14 mouse cellular contexts compared by ENCODE assay signal in the genomic region with DNA sequence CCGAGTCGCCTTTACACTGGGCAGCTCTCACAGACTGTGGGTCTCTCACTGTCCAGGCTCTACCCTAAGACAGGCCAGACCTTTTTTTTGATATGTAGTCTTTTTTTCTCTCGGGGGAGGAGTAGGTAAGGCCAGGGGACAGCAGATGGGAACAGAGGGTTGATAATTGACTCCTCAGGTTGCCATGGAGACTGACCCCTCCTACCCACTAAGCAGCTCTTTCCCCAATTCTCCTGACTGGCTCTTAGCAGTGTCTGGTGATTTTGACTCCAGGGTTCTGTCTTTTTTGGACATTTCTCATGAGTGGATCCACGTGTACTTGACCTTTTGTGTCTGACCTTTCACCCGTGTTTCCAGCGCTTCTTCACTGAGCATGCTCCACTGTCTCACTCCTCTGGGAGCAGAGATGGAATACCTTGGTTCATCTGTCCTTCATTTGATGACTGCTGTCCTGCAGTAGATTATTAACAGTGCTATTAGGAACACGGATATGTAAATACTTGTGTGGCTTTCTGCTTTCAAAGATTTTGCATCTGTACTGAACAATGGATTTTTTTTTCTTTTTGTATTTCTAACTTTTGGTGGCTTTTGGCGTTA. TPM values are rescaled to one million over a fixed set of nuclear protein-coding genes. Genes with fewer than 3 reads are reported as not detected.
A peak's percentile ranks its signal among the peaks of the same experiment; 100 is the strongest.
DNase-seq lines count a peak whose midpoint lies in the region; ATAC-seq lines count a peak whose summit lies in the region.
"Had no signal": no experiment of that assay in that cellular context is flagged by ENCODE, and none has a peak within 500 bp of the region (broad histone marks: within the 10 kb centered on the region; RNA-seq: fewer than 3 reads in every experiment).

No protein-coding gene starts in this region.

- no peak overlapping the region for H3K27ac ChIP-seq in embryonic facial prominence, embryonic 15.5 days (replicated peaks)
- H3K27ac ChIP-seq in neural tube, embryonic 13.5 days (replicated peaks) = no peak overlapping the region

- intact Hi-C loops in left cerebral cortex, postnatal 4 days (cut with DNase I) = no loop called here

- H3K4me3 ChIP-seq in embryonic facial prominence, embryonic 15.5 days (replicated peaks) = no peak overlapping the region
- H3K4me3 ChIP-seq in neural tube, embryonic 13.5 days = no peak overlapping the region
- H3K4me3 ChIP-seq: myocyte had no signal

- ATAC-seq in embryonic facial prominence, embryonic 15.5 days (ENCODE audit: insufficient number of reproducible peaks, low FRiP score, low TSS enrichment, low read depth) = peak; percentile 19; the same call in 1 of the 2 replicates
- peak; percentile 79; the same call in 1 of the 2 replicates for ATAC-seq in neural tube, embryonic 13.5 days (ENCODE audit: low read depth)
- ATAC-seq in cerebellum, adult (ENCODE audit: insufficient number of reproducible peaks, low FRiP score, low TSS enrichment) = no peak

- H3K4me2 ChIP-seq in embryonic facial prominence, embryonic 15.5 days (replicated peaks) = no peak overlapping the region
- H3K4me2 ChIP-seq in neural tube, embryonic 13.5 days = no peak overlapping the region

- no peaks in the 10 kb centered on the region for H3K9me3 ChIP-seq in embryonic facial prominence, embryonic 15.5 days (replicated peaks)
- no peaks in the 10 kb centered on the region for H3K9me3 ChIP-seq in neural tube, embryonic 13.5 days
- H3K9me3 ChIP-seq: G1E had no signal

- H3K4me1 ChIP-seq in embryonic facial prominence, embryonic 15.5 days = no peaks in the 10 kb centered on the region
- peaks cover 11% of the 10 kb centered on the region for H3K4me1 ChIP-seq in neural tube, embryonic 13.5 days (replicated peaks)

- H3K27me3 ChIP-seq in embryonic facial prominence, embryonic 15.5 days = no peaks in the 10 kb centered on the region
- H3K27me3 ChIP-seq in neural tube, embryonic 13.5 days = no peaks in the 10 kb centered on the region

- H3K36me3 ChIP-seq in embryonic facial prominence, embryonic 15.5 days = peaks cover 4% of the 10 kb centered on the region; the same call in 1 of the 2 replicates
- H3K36me3 ChIP-seq in neural tube, embryonic 13.5 days = peaks cover 7% of the 10 kb centered on the region
- H3K36me3 ChIP-seq: G1E had no signal

- DNase-seq in left cerebral cortex, postnatal 4 days = peak; percentile 56
- DNase-seq in left cerebral cortex, adult 18-20 months (ENCODE audit: low spot score in 2 of 2) = no peak
- DNase-seq in kidney, postnatal 36 days = peak; percentile 75
- DNase-seq in spleen, postnatal 4 days (ENCODE audit: low spot score in 2 of 2) = no peak
- no peak for DNase-seq in urinary bladder, postnatal 25 days (ENCODE audit: low spot score)
- DNase-seq: cerebellum, adult 8-10 months; gastrocnemius, postnatal 14 days had no signal

- no peak overlapping the region for H3K9ac ChIP-seq in embryonic facial prominence, embryonic 15.5 days
- no peak overlapping the region for H3K9ac ChIP-seq in neural tube, embryonic 13.5 days

- 60% methylated on average over 8 of the region's 8 CpGs for WGBS in embryonic facial prominence, embryonic 15.5 days
- 42% methylated on average over 8 of the region's 8 CpGs for WGBS in neural tube, embryonic 13.5 days

RNA-seq across cellular contexts. Expression of gene As3mt, which starts 20.0 kb away (rescaled TPM):
- total RNA-seq in left cerebral cortex, postnatal 4 days (2021) = 10 to 100 TPM; 17.1 to 19.9 TPM
- total RNA-seq in left cerebral cortex, adult 18-20 months (2021) = 10 to 100 TPM; 26.2 to 32.0 TPM
- polyA plus RNA-seq in embryonic facial prominence, embryonic 15.5 days (2015; fragmentation: Nextera tagmentation; extraction: Ambion mirVana) = 25.1 TPM in 2 replicates
- 42.3 TPM in 2 replicates for polyA plus RNA-seq in neural tube, embryonic 13.5 days (2015; fragmentation: Nextera tagmentation; extraction: Ambion mirVana)
- polyA plus RNA-seq: G1E had no signal

RNA-seq across cellular contexts. Expression of gene Cnnm2, which starts 34.2 kb away (rescaled TPM):
- 10 to 100 TPM; 17.2 to 18.6 TPM for total RNA-seq in left cerebral cortex, postnatal 4 days (2021)
- 10 to 100 TPM; 32.6 to 34.2 TPM for total RNA-seq in left cerebral cortex, adult 18-20 months (2021)
- polyA plus RNA-seq in embryonic facial prominence, embryonic 15.5 days (2015; fragmentation: Nextera tagmentation; extraction: Ambion mirVana) = 3.6 and 4.1 TPM in 2 replicates
- 7.3 and 7.4 TPM in 2 replicates for polyA plus RNA-seq in neural tube, embryonic 13.5 days (2015; fragmentation: Nextera tagmentation; extraction: Ambion mirVana)

RNA-seq across cellular contexts. Expression of gene Borcs7, which starts 37.5 kb away (rescaled TPM):
- total RNA-seq in left cerebral cortex, postnatal 4 days (2021) = 10 to 100 TPM; 15.8 to 17.7 TPM
- total RNA-seq in left cerebral cortex, adult 18-20 months (2021) = 10 to 100 TPM; 20.7 to 21.6 TPM
- polyA plus RNA-seq in embryonic facial prominence, embryonic 15.5 days (2015; fragmentation: Nextera tagmentation; extraction: Ambion mirVana) = 14.9 and 16.3 TPM in 2 replicates
- polyA plus RNA-seq in neural tube, embryonic 13.5 days (2015; fragmentation: Nextera tagmentation; extraction: Ambion mirVana) = 19.7 and 21.6 TPM in 2 replicates

RNA-seq across cellular contexts. Expression of gene Cyp17a1, which starts 54.3 kb away (rescaled TPM):
- total RNA-seq in left cerebral cortex, postnatal 4 days (2021) = under 1 TPM in 1 of 2 experiments, not detected in 1; 0.24 TPM
- not detected for total RNA-seq in left cerebral cortex, adult 18-20 months (2021)
- 1.1 and 2.3 TPM in 2 replicates for polyA plus RNA-seq in embryonic facial prominence, embryonic 15.5 days (2015; fragmentation: Nextera tagmentation; extraction: Ambion mirVana)
- not detected in 2 replicates for polyA plus RNA-seq in neural tube, embryonic 13.5 days (2015; fragmentation: Nextera tagmentation; extraction: Ambion mirVana)
- total RNA-seq: gastrocnemius, postnatal 14 days; left cerebral cortex, adult 8-10 months had no signal
- polyA plus RNA-seq: G1E; myocyte; stomach, embryonic 14.5 days had no signal

Comparison
In these comparisons a context has a peak if more than half of its experiments do, and no peak if none do; other contexts are left out.
1. DNase-seq: peak in left cerebral cortex, postnatal 4 days (single experiment) and kidney, postnatal 36 days (2 of 2); none in left cerebral cortex, adult 18-20 months (0 of 2), spleen, postnatal 4 days (0 of 2) and urinary bladder, postnatal 25 days (single experiment).